Mouse (Mus musculus) stomach, embryonic 14.5 days (tissue): Measurements from ENCODE around the gene Khk. TPM values are rescaled to one million over a fixed set of nuclear protein-coding genes. Genes with fewer than 3 reads are reported as not detected.
A peak's percentile ranks its signal among the peaks of the same experiment; 100 is the strongest.
"Not testable (repeated sequence)": the region's sequence is repeated elsewhere in the genome, so short reads cannot be mapped to it uniquely, and the experiment has no call there.

Experiments
- ATAC-seq: fragments of 200-750 bp; cut with Nextera tagmentation; 2 replicates; pipeline ENCODE4 v1.8.0; 2017; ENCODE audit warnings: low read depth, moderate TSS enrichment; ENCODE audit not compliant: insufficient number of reproducible peaks, insufficient read depth, low FRiP score
- H3K27ac ChIP-seq: fragments of 300-500 bp; sonication (generic); 2 replicates; pipeline ENCODE4 v1.5.1; 2014; ENCODE audit warnings: mild to moderate bottlenecking, low read length, moderate library complexity, mixed read lengths
- H3K27me3 ChIP-seq: fragments of 300-500 bp; sonication (generic); 2 replicates; pipeline ENCODE4 v1.6.1; 2014; ENCODE audit warnings: low read length, control low read depth, mixed read lengths; ENCODE audit not compliant: control insufficient read depth, insufficient read depth
- H3K36me3 ChIP-seq: fragments of 300-500 bp; sonication (generic); 2 replicates; pipeline ENCODE4 v1.6.1; 2014; ENCODE audit warnings: mild to moderate bottlenecking, control low read depth, low read length, moderate library complexity, mixed read lengths; ENCODE audit not compliant: control insufficient read depth, insufficient read depth
- H3K4me1 ChIP-seq: fragments of 300-500 bp; sonication (generic); 2 replicates; pipeline ENCODE4 v1.6.1; 2014; ENCODE audit warnings: low read length, control low read depth, mixed read lengths; ENCODE audit not compliant: control insufficient read depth, insufficient read depth
- H3K4me2 ChIP-seq: fragments of 300-500 bp; sonication (generic); replicated peaks from 2 replicates; pipeline ENCODE4 v1.6.1; 2014; ENCODE audit warnings: low read depth, low read length, control low read depth
- H3K4me3 ChIP-seq: fragments of 300-500 bp; sonication (generic); 2 replicates; pipeline ENCODE4 v1.5.1; 2014; ENCODE audit warnings: low read depth, low read length, control low read depth
- H3K9ac ChIP-seq: fragments of 300-500 bp; sonication (generic); replicated peaks from 2 replicates; pipeline ENCODE4 v1.6.1; 2014; ENCODE audit warnings: low read depth, mild to moderate bottlenecking, control low read depth, low read length, moderate library complexity, mixed read lengths
- H3K9me3 ChIP-seq: fragments of 300-500 bp; sonication (generic); 2 replicates; pipeline ENCODE4 v1.6.1; 2016; ENCODE audit warnings: low read depth, low read length, control low read depth; ENCODE audit not compliant: control insufficient read depth
- WGBS: fragments of 180-500 bp; shearing (Covaris S2); extraction: QIAGEN DNeasy Blood & Tissue Kit; methylation state at CpG from one replicate; pipeline ENCODE4 v1.1.7; 2014; 5-methylcytosine and 5-hydroxymethylcytosine counted together
- polyA plus RNA-seq: library from polyadenylated mRNA; unstranded; fragments of >200 nt; fragmentation: Nextera tagmentation; extraction: Ambion mirVana; gene quantifications from 2 replicates; pipeline ENCODE4 v1.2.1, GENCODE M21; 2014

Gene Khk
- 19.2 and 24.2 TPM in 2 replicates for polyA plus RNA-seq

DNA sequence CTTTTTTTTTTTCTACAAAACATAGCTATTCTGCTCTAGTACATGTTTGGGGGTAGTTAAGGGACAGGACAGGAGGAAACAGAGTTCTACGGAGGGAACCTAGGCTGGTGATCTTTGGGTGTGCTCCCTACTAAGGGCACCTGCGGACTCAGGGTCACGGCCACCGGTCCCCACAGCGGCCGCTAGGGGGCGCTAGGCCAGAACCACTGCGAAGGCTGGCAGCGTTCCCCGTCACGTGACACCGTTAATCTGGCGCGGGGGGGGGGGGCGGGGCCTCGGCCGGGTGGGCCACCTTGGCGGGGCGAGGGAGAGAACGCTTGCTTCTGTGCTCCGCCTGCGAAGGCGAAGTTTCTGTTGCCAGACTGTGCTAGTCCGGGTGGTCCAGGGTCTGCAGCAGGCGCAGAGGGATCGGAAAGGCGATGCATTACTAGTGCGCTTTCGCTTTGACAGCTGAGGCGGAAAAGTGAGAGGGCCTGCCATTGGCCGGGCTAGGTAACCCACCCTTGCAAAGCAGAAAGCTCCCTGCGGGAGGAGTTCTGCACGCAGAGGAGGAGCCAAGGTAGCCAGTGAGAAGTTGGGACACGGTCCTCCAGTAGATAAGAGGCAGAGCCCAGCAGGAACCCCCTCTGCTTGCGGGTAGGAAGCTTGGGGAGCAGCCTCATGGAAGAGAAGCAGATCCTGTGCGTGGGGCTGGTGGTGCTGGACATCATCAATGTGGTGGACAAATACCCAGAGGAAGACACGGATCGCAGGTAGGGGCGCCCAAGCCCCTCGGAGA, at the start of gene Khk:
TSS of gene Khk (plus strand) at position 176 of the 778 bp plus-strand sequence.
- WGBS: 1% methylated on average over 39 of the region's 40 CpGs
- ATAC-seq: peak; percentile 85
- Histone ChIP-seq H3K4me1 (peaks cover 18% of the 10 kb centered on the region), H3K9me3 (no peaks in the 10 kb centered on the region), H3K4me3 (peak within 1 kb of the TSS; percentile 37), H3K4me2 (peak within 1 kb of the TSS; percentile 84), H3K9ac (peak within 1 kb of the TSS; percentile 37), H3K36me3 (peaks cover 37% of the 10 kb centered on the region), H3K27ac (peak within 1 kb of the TSS; percentile 81), H3K27me3 (no peaks in the 10 kb centered on the region)

DNA sequence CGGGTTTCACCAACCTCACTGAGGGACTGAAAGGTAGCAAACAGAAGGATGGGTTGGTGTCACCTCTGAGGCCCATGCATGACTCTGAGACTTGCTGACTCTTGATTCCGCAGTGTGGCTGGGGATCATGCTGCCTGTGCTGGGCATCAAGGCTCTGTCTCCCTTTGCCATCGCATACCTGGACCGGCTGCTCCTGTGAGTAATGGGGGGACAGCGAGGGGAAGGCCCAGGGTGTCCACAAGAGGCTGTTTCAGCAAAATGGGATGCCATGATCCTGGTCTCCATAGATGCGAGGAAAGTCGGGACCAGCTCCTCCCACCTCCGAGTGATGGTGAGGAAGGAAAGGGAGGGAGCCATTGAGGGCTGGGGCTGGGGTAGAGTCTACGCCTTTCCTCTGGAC, 48.7 kb upstream of the Khk start:
- Histone ChIP-seq H3K4me1 (peaks cover 6% of the 10 kb centered on the region), H3K27me3 (no peaks in the 10 kb centered on the region), H3K9ac (no peak overlapping the region), H3K36me3 (peaks cover 61% of the 10 kb centered on the region), H3K9me3 (no peaks in the 10 kb centered on the region), H3K27ac (no peak overlapping the region), H3K4me3 (no peak overlapping the region), H3K4me2 (no peak overlapping the region)
- WGBS: 94% methylated on average over 9 of the region's 9 CpGs
- no peak for ATAC-seq

DNA sequence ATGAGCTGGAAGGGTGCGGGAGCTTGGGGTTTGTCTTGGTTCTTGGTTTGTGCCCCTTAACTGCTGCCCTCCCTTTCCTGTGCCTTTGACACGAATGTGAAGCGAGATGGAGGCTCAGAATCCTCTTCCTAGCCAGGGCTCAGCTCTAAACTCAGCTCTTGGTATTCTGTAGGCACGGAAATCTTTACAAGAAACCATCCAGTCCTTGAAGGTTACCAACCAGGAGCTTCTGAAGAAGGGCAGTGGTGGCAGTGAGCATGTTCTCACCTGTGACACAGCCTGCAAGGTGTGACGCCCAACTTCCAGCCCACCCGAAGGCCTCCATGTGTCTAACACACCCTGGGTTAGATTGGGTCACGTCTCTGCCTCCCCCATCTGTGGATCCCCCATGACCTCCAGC, 46.9 kb upstream of the Khk start:
- Histone ChIP-seq H3K27ac (no peak overlapping the region), H3K9ac (no peak overlapping the region), H3K9me3 (no peaks in the 10 kb centered on the region), H3K4me1 (peaks cover 6% of the 10 kb centered on the region), H3K27me3 (no peaks in the 10 kb centered on the region), H3K4me2 (no peak overlapping the region), H3K4me3 (no peak overlapping the region), H3K36me3 (peaks cover 65% of the 10 kb centered on the region)
- ATAC-seq: no peak
- WGBS: 88% methylated on average over 7 of the region's 7 CpGs

DNA sequence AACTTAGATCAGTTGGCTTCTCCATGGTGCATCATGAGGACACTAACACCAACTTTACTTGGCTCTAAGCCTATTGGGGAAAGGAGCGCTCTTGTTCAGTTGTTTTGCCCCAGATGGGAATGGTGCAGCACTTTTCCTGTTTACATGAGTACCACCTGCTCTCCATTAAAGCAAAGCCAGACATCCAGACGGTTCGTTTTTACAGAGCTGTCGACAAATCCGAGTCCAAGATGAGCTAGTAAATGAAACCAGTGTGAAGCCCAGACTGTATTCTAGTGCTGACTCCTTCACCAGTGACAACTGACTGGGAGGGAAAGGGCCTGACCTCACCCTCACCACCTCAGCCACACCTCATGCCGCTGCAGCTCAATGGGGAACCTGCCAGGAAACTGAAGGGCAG, 42.6 kb upstream of the Khk start:
- Histone ChIP-seq H3K9ac (no peak overlapping the region), H3K4me1 (no peaks in the 10 kb centered on the region), H3K4me2 (no peak overlapping the region), H3K27me3 (no peaks in the 10 kb centered on the region), H3K36me3 (peaks cover 40% of the 10 kb centered on the region), H3K4me3 (no peak overlapping the region), H3K9me3 (no peaks in the 10 kb centered on the region), H3K27ac (peak overlapping the region; percentile 48)
- 32% methylated on average over 6 of the region's 6 CpGs for WGBS
- no peak for ATAC-seq

DNA sequence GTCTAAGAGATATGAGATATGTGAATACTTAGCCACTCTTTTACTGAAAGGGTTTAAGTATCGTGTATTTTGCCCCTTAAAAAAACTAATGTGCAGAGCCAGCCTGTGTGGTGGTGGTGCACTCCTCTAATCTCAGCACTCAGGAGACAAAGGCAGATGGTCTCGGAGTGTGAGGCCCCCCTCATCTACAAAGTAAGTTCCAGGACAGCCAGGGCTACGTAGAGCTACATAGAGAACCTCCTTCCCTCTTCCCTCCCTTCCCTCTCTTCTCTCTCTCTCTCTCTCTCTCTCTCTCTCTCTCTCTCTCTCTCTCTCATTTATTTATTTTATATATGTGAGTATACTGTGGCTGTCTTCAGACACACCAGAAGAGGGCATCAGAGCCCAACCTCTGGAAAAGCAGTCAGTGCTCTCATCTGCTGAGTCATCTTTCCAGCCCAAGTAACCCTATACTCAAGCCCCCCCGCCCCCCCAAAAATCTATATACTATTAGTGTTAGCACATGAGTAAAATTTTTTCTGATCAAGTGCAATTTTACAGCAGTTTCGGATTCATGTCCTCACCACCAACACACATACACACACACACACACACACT, 41.8 kb upstream of the Khk start:
- WGBS: 67% methylated on average over 5 of the region's 5 CpGs
- H3K4me2 ChIP-seq: no peak overlapping the region
- H3K27me3 ChIP-seq: no peaks in the 10 kb centered on the region
- H3K9me3 ChIP-seq: no peaks in the 10 kb centered on the region
- no peak overlapping the region for H3K4me3 ChIP-seq
- H3K27ac ChIP-seq: no peak overlapping the region; the same call in 1 of the 2 replicates
- H3K4me1 ChIP-seq: no peaks in the 10 kb centered on the region
- peak; percentile 11; the same call in 1 of the 2 replicates for ATAC-seq
- H3K9ac ChIP-seq: no peak overlapping the region
- peaks cover 31% of the 10 kb centered on the region for H3K36me3 ChIP-seq

DNA sequence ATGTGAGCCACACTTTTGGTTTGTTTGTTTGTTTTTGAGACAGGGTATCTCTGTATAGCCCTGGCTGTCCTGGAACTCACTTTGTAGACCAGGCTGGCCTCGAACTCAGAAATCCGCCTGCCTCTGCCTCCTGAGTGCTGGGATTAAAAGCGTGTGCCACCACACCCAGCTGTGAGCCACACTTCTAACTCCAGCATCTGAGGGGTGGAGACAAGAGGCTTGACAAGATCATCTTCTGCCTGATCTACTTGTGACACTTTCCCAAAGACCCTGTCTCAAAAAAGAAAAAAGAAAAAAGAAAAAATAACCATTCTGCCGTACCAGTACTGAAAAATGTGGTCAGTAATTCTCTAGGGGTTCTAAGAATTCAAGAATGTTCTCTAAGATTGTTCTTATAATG, 39.4 kb upstream of the Khk start:
- H3K9me3 ChIP-seq, H3K4me2 ChIP-seq, H3K27ac ChIP-seq, H3K36me3 ChIP-seq, H3K27me3 ChIP-seq, H3K4me1 ChIP-seq, H3K9ac ChIP-seq, ATAC-seq, H3K4me3 ChIP-seq: not testable (repeated sequence)
- WGBS: 72% methylated on average over 4 of the region's 4 CpGs

DNA sequence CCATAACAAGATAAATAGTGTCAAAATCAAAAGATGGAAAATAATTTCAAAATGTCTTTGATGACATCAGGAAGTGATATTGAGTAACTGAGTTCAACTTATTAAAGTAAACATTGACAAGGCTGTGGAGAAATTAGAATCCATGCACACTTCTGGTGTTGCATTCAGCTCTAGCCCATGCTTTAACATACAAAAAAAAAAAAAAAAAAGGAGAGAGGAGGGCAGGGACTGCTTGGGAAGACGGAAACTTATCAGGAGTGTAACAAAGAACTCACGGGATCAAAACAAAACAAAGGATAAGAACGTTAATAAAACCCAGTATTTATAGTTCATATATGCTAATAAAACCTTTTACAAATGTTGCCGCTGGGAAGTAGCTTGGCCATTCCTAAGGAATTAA, 35.0 kb upstream of the Khk start:
- H3K9me3 ChIP-seq: no peaks in the 10 kb centered on the region
- no peak overlapping the region for H3K9ac ChIP-seq
- 44% methylated on average over 4 of the region's 4 CpGs for WGBS
- H3K4me1 ChIP-seq: peaks cover 17% of the 10 kb centered on the region; the same call in 1 of the 2 replicates
- H3K4me3 ChIP-seq: peak overlapping the region; percentile 71; the same call in 1 of the 2 replicates
- H3K36me3 ChIP-seq: peaks cover 3% of the 10 kb centered on the region; the same call in 1 of the 2 replicates
- ATAC-seq: no peak
- peak overlapping the region; percentile 80 for H3K4me2 ChIP-seq
- H3K27me3 ChIP-seq: no peaks in the 10 kb centered on the region
- no peak overlapping the region for H3K27ac ChIP-seq

DNA sequence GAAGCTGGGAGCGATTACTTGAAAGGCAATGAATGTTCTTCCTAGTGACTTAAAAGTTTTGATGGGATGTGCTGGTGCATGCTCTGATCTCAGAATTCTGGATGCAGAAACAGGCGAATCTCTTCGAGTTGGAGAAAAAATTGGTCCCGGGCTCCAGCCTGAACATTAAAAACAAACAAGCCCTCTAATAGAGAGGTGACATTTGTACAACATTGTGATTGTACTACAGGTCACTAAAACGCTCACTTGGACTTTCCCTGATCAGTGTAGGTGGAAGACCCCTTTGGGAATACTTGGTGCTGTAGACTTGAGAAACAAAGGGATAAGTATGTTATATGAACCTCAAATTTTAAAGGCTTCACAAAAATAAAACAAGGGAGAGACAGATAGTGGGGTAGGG, 34.5 kb upstream of the Khk start:
- Histone ChIP-seq H3K9ac (peak overlapping the region; percentile 60; the same call in 1 of the 2 replicates), H3K36me3 (peaks cover 8% of the 10 kb centered on the region), H3K9me3 (no peaks in the 10 kb centered on the region), H3K4me2 (peak overlapping the region; percentile 80), H3K27ac (peak overlapping the region; percentile 97), H3K27me3 (no peaks in the 10 kb centered on the region), H3K4me3 (peak overlapping the region; percentile 71), H3K4me1 (peaks cover 17% of the 10 kb centered on the region; the same call in 1 of the 2 replicates)
- no peak for ATAC-seq
- 28% methylated on average over 5 of the region's 5 CpGs for WGBS
